Mouse (Mus musculus): ENCODE data around the gene Prok1.

DNA sequence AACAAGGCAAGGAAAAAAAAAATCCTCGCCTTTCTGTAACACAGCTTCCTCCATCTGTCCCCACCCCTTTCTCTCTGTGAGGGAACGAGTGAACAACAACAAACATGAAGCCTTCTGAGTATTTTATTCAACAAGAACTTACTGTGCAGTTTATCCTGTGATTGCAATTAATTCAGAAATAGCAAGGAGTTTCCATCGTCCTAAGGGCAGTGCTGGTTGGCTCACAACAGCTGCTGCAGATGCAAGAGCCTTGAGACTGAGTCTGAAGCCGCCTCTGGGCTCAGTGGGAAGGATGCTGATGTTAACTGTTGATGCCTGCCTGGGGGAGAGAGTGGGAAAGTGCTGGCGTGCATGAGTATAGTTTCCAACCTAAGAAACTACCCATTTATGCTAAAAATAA is 18.4 kb upstream of the Prok1 start:
- no peak for TF ChIP-seq CTCF (IDR thresholded peaks at IDR 0.05; ENCODE audit: borderline replicate concordance, extremely low read depth, insufficient read depth, insufficient read length)
- TF ChIP-seq POLR2A (IDR thresholded peaks at IDR 0.05; ENCODE audit: borderline replicate concordance, extremely low read depth, insufficient read depth, insufficient read length, poor library complexity, severe bottlenecking): no peak

Measured in brain, embryonic 14.5 days (tissue).